Mouse (Mus musculus): ENCODE measurements around the gene Kcnrg. TPM values are rescaled to one million over a fixed set of nuclear protein-coding genes. Genes with fewer than 3 reads are reported as not detected.
A peak's percentile ranks its signal among the peaks of the same experiment; 100 is the strongest.

Kcnrg gene
- polyA plus RNA-seq, 1 experiment from 2014 or later = 0.55 TPM

DNA sequence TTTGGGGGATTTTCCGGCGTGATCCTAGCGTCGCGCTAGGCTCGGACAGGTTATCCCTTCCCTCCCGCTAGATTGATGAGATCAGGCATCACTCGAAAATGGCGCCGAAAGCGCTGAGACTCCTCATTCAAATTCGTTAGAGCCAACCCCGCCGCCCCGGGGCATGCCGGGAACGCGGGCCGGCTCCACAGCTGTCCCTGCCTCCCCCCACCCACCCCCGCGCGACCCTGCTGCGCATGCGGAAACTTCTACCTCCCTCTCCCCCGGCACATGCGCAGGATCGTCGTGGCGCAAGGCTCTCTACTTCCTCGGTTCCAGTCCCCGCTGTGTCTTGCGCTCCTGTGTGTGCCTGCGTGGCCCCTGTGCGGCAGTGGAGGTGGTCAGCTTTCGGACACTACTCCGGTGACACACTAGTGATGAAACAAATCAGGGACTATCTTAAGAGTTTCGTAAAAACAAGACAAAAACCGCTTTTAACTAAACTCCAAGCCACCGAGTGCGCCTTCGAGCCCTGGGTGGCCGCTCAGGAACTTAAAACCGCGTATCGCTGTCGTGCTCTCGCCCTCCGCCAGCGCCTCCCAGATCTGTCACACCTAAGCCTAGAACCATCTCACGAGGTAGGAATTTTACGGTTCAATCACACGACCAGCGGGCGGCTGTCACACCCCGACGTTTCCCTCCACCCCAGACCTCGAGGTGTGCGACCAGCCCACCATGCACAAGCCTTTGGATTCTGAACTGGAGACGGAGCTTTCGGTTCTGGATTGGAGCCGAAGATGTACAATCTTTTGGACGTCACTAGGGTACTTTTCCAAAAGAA is 41.6 kb downstream of the Kcnrg start:
- H3K9ac ChIP-seq (ENCODE audit: low read depth, low read length) = peak overlapping the region; percentile 96

DNA sequence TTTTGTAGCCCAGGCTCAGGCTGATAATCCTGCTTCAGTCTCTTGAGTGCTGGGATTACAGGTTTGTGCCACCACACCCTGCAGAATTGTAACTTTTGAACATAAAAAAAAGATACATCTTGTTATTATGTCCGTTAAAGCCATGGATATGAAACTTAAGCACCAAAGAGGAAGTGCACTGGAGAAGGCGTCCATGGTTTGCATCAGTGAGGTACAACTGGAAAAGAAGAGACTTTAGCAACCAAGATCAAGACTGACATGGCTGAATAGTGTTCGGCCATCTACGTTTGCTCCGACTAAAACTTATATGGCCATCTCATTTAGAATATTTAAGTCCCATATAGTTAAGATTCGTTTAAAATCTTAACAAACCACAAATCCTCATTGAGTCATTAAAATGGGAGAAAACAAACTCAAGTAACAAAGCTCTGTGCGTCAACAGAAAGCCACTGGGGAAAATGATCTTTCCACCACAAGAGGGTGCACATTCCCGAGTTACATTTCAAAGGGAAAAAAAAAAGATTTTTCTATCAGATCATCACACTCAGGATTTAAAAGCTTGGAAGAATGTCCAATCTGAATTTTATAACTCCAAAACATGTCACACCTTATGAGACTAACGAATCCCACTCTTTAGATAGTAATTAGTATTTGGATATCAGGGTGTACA is 43.2 kb downstream of the Kcnrg start:
- Histone ChIP-seq H3K9me3 (ENCODE audit: control insufficient read depth, low read length) (no peaks in the 10 kb centered on the region), H3K36me3 (ENCODE audit: control insufficient read depth, insufficient read depth, low read length) (no peaks in the 10 kb centered on the region), H3K9ac (ENCODE audit: low read depth, low read length) (no peak overlapping the region), H3K27me3 (replicated peaks; ENCODE audit: control insufficient read depth, insufficient read depth, low read length) (no peaks in the 10 kb centered on the region), H3K4me2 (peak overlapping the region; percentile 64), H3K4me3 (ENCODE audit: low read depth, low read length) (no peak overlapping the region), H3K27ac (ENCODE audit: low read depth, low read length) (peak overlapping the region; percentile 40; the same call in 1 of the 2 replicates), H3K4me1 (replicated peaks; ENCODE audit: control insufficient read depth, insufficient read depth, low read length) (peaks cover 19% of the 10 kb centered on the region)
- 33% methylated on average over 9 of the region's 9 CpGs for WGBS
- DNase-seq (ENCODE audit: low spot score) (no peak), ATAC-seq (replicated peaks; ENCODE audit: low FRiP score) (no peak)

More for the DNA sequence above, 41.6 kb downstream of the Kcnrg start:
- Histone ChIP-seq H3K4me2 (peak overlapping the region; percentile 64), H3K27ac (ENCODE audit: low read depth, low read length) (peak overlapping the region; percentile 99), H3K27me3 (replicated peaks; ENCODE audit: control insufficient read depth, insufficient read depth, low read length) (no peaks in the 10 kb centered on the region), H3K4me3 (ENCODE audit: low read depth, low read length) (peak overlapping the region; percentile 77), H3K9me3 (ENCODE audit: control insufficient read depth, low read length) (no peaks in the 10 kb centered on the region), H3K4me1 (replicated peaks; ENCODE audit: control insufficient read depth, insufficient read depth, low read length) (peaks cover 13% of the 10 kb centered on the region), H3K36me3 (ENCODE audit: control insufficient read depth, insufficient read depth, low read length) (no peaks in the 10 kb centered on the region)
- DNase-seq (ENCODE audit: low spot score) (peak; percentile 98), ATAC-seq (replicated peaks; ENCODE audit: low FRiP score) (peak; percentile 90)
- 2% methylated on average over 62 of the region's 62 CpGs for WGBS

DNA sequence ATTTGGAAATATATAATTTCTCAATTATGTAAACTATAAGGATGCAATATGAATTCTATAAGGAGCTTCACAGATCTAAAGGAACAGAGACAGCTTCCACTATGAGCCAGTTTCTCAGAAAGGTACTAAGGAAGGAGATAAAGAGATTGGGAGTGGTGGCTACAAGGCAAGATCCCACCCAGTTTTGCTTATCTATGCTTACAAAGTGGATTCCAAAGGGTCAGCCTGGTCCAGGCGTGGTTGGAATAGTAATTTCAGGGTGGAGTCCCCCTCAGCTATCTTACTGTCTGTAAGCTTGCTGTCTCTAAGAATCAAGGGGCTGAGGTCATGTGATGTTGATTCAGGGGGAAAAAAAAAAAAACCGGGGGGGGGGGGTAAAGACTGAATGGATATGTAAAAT is 49.2 kb downstream of the Kcnrg start:
- no peak for DNase-seq (ENCODE audit: low spot score)
- Histone ChIP-seq H3K9me3 (ENCODE audit: control insufficient read depth, low read length) (no peaks in the 10 kb centered on the region), H3K4me2 (peak overlapping the region; percentile 54), H3K9ac (ENCODE audit: low read depth, low read length) (peak overlapping the region; percentile 34; the same call in 1 of the 2 replicates), H3K27me3 (replicated peaks; ENCODE audit: control insufficient read depth, insufficient read depth, low read length) (no peaks in the 10 kb centered on the region), H3K4me3 (ENCODE audit: low read depth, low read length) (no peak overlapping the region), H3K4me1 (replicated peaks; ENCODE audit: control insufficient read depth, insufficient read depth, low read length) (peaks cover 18% of the 10 kb centered on the region), H3K36me3 (ENCODE audit: control insufficient read depth, insufficient read depth, low read length) (no peaks in the 10 kb centered on the region), H3K27ac (ENCODE audit: low read depth, low read length) (peak overlapping the region; percentile 74)
- peak; percentile 98 for ATAC-seq (replicated peaks; ENCODE audit: low FRiP score)
- 22% methylated on average over 2 of the region's 2 CpGs for WGBS

- no peak overlapping the region for H3K4me3 ChIP-seq (ENCODE audit: low read depth, low read length)
- 80% methylated on average over 1 of the region's 1 CpGs for WGBS
- DNase-seq (ENCODE audit: low spot score) = no peak
- no peaks in the 10 kb centered on the region for H3K36me3 ChIP-seq (ENCODE audit: control insufficient read depth, insufficient read depth, low read length)
- H3K4me1 ChIP-seq (replicated peaks; ENCODE audit: control insufficient read depth, insufficient read depth, low read length) = peaks cover 15% of the 10 kb centered on the region
- no peaks in the 10 kb centered on the region for H3K9me3 ChIP-seq (ENCODE audit: control insufficient read depth, low read length)
- H3K27ac ChIP-seq (ENCODE audit: low read depth, low read length) = no peak overlapping the region
- H3K9ac ChIP-seq (ENCODE audit: low read depth, low read length) = no peak overlapping the region
- no peak overlapping the region for H3K4me2 ChIP-seq
- no peaks in the 10 kb centered on the region for H3K27me3 ChIP-seq (replicated peaks; ENCODE audit: control insufficient read depth, insufficient read depth, low read length)
- ATAC-seq (replicated peaks; ENCODE audit: low FRiP score) = no peak
Observed at GRCm38 (mm10) chr14:61661496-61661895, 54.2 kb downstream of the Kcnrg start.

DNA sequence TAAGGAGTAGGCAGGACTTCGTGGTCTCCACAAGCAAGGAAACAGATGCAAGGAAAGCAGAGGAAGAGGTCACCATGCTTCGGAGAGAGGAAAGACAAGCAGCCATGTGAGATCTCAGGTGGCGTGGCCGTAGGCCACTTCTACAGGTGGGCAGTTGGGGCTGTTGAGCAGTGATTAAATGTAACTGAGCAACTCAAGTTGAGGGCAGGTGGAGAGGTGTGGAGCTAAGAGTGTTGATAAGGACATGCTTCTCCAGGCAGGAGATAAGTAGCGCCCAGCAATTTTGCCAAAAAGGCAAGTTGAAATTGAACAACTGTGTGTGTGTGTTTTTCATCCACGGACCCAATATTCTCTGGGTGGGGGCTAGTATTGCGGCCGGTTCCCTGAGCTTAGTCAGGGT is 55.0 kb downstream of the Kcnrg start:
- no peak overlapping the region for H3K9ac ChIP-seq (ENCODE audit: low read depth, low read length)
- no peak overlapping the region for H3K4me2 ChIP-seq
- peaks cover 13% of the 10 kb centered on the region for H3K4me1 ChIP-seq (replicated peaks; ENCODE audit: control insufficient read depth, insufficient read depth, low read length)
- no peak overlapping the region for H3K27ac ChIP-seq (ENCODE audit: low read depth, low read length)
- ATAC-seq (replicated peaks; ENCODE audit: low FRiP score) = no peak
- no peaks in the 10 kb centered on the region for H3K9me3 ChIP-seq (ENCODE audit: control insufficient read depth, low read length)
- no peak overlapping the region for H3K4me3 ChIP-seq (ENCODE audit: low read depth, low read length)
- no peaks in the 10 kb centered on the region for H3K36me3 ChIP-seq (ENCODE audit: control insufficient read depth, insufficient read depth, low read length)
- WGBS = 77% methylated on average over 8 of the region's 8 CpGs
- H3K27me3 ChIP-seq (replicated peaks; ENCODE audit: control insufficient read depth, insufficient read depth, low read length) = no peaks in the 10 kb centered on the region
- no peak for DNase-seq (ENCODE audit: low spot score)

MicroRNA genes within 50 kb of the gene (microRNA counts, 519-probe panel; counts per million panel counts)
- microRNA mmu-miR-15a (7,512 counts per million, percentile 91 among the panel's probes with 10 or more counts), microRNA mmu-miR-16 (8,678 counts per million, percentile 99 among the panel's probes with 10 or more counts)

Small RNA genes lying within 50 kb of the gene (microRNA-seq; reads per million reads assigned to microRNA genes)
- gene Mir15a (ENCODE audit: borderline number of aligned reads) (9,990 reads per million, percentile 94 among the genes with 10 or more reads in this experiment), gene Mir16-1 (ENCODE audit: borderline number of aligned reads) (4,361 reads per million, percentile 88 among the genes with 10 or more reads in this experiment)

Other genes starting within 250 kb of the Kcnrg start
- gene Ebpl, start 247.0 kb upstream of the Kcnrg start, polyA plus RNA-seq (2014; fragmentation: Nextera tagmentation; extraction: Ambion mirVana) = 5.8 and 6.7 TPM in 2 replicates
- 67.6 and 78.6 TPM in 2 replicates for gene Kpna3, start 167.6 kb upstream of the Kcnrg start, polyA plus RNA-seq (2014; fragmentation: Nextera tagmentation; extraction: Ambion mirVana)
- gene Spryd7, start 50.6 kb upstream of the Kcnrg start, polyA plus RNA-seq (2014; fragmentation: Nextera tagmentation; extraction: Ambion mirVana) = 24.0 and 24.5 TPM in 2 replicates
- gene Trim13, start 9.2 kb upstream of the Kcnrg start, polyA plus RNA-seq (2014; fragmentation: Nextera tagmentation; extraction: Ambion mirVana) = 12.8 and 14.2 TPM in 2 replicates

All from liver, embryonic 11.5 days (tissue).